In the genomic region with DNA sequence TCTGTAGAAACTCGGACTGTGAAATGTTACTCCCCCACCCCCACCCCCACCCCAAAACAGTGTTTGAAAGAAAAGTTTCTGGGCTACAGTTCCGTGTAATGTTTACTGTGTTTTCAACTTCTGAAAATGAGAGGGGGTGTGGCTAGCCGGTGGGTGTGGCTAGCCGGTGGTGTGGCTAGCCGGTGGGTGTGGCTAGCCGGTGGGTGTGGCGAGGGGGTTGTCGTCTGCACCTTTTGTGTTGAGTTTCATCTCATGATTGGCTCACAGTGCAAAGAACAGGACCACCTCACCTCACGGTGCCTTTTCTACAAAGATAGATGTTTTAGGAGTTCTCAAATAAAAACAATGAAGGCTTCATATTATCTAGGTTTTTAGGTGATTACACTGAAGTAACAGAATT, we compare ENCODE assay signal across 8 mouse cellular contexts. TPM values are rescaled to one million over a fixed set of nuclear protein-coding genes. Genes with fewer than 3 reads are reported as not detected.
A peak's percentile ranks its signal among the peaks of the same experiment; 100 is the strongest.
DNase-seq lines count a peak whose midpoint lies in the region; ATAC-seq and TF ChIP-seq lines count a peak whose summit lies in the region.

No protein-coding gene starts in this region.

- peak; percentile 79 for ATAC-seq in kidney, postnatal 0 days (replicated peaks; ENCODE audit: low FRiP score, low read depth)
- ATAC-seq in megakaryocyte progenitor cell, adult 5-6 weeks (replicated peaks; ENCODE audit: poor library complexity), result peak; percentile 87
- ATAC-seq in neural tube, embryonic 15.5 days (ENCODE audit: low FRiP score), result no peak
- ATAC-seq in hindbrain, embryonic 11.5 days (ENCODE audit: low FRiP score), result no peak

- WGBS in heart, embryonic 10.5 days, result 35% methylated on average over 9 of the region's 9 CpGs
- 34% methylated on average over 9 of the region's 9 CpGs for WGBS in kidney, postnatal 0 days
- 49% methylated on average over 9 of the region's 9 CpGs for WGBS in neural tube, embryonic 15.5 days
- WGBS in hindbrain, embryonic 10.5 days, result 49% methylated on average over 9 of the region's 9 CpGs
- 49% methylated on average over 9 of the region's 9 CpGs for WGBS in hindbrain, embryonic 11.5 days

- peak overlapping the region; percentile 27 for H3K4me2 ChIP-seq in kidney, postnatal 0 days (ENCODE audit: low read length)
- H3K4me2 ChIP-seq in neural tube, embryonic 15.5 days, result no peak overlapping the region
- no peak overlapping the region for H3K4me2 ChIP-seq in hindbrain, embryonic 11.5 days (replicated peaks; ENCODE audit: low read depth, low read length)

- H3K4me3 ChIP-seq in heart, embryonic 10.5 days, result no peak overlapping the region
- H3K4me3 ChIP-seq in kidney, postnatal 0 days (replicated peaks; ENCODE audit: low read depth, low read length), result no peak overlapping the region
- H3K4me3 ChIP-seq in neural tube, embryonic 15.5 days (replicated peaks), result no peak overlapping the region
- H3K4me3 ChIP-seq in hindbrain, embryonic 10.5 days, result no peak overlapping the region
- H3K4me3 ChIP-seq in hindbrain, embryonic 11.5 days (ENCODE audit: low read depth, low read length), result no peak overlapping the region

- H3K27me3 ChIP-seq in heart, embryonic 10.5 days (ENCODE audit: insufficient read depth, poor library complexity, severe bottlenecking), result no peaks in the 10 kb centered on the region
- H3K27me3 ChIP-seq in kidney, postnatal 0 days (ENCODE audit: insufficient read depth, low read length), result no peaks in the 10 kb centered on the region
- H3K27me3 ChIP-seq in neural tube, embryonic 15.5 days (replicated peaks), result no peaks in the 10 kb centered on the region
- no peaks in the 10 kb centered on the region for H3K27me3 ChIP-seq in hindbrain, embryonic 10.5 days (ENCODE audit: insufficient read depth, poor library complexity, severe bottlenecking)
- H3K27me3 ChIP-seq in hindbrain, embryonic 11.5 days (ENCODE audit: control insufficient read depth, insufficient read depth, low read length), result no peaks in the 10 kb centered on the region

- H3K4me1 ChIP-seq in heart, embryonic 10.5 days, result no peaks in the 10 kb centered on the region
- no peaks in the 10 kb centered on the region for H3K4me1 ChIP-seq in kidney, postnatal 0 days (replicated peaks; ENCODE audit: insufficient read depth, low read length)
- H3K4me1 ChIP-seq in neural tube, embryonic 15.5 days, result peaks cover 8% of the 10 kb centered on the region
- H3K4me1 ChIP-seq in hindbrain, embryonic 10.5 days (replicated peaks), result no peaks in the 10 kb centered on the region
- no peaks in the 10 kb centered on the region for H3K4me1 ChIP-seq in hindbrain, embryonic 11.5 days (replicated peaks; ENCODE audit: control insufficient read depth, insufficient read depth, low read length)

- no peak for TF ChIP-seq CTCF in kidney, postnatal 0 days (IDR thresholded peaks at IDR 0.05; ENCODE audit: low read depth)

- H3K36me3 ChIP-seq in heart, embryonic 10.5 days, result no peaks in the 10 kb centered on the region
- H3K36me3 ChIP-seq in kidney, postnatal 0 days (ENCODE audit: insufficient read depth, low read length), result no peaks in the 10 kb centered on the region
- H3K36me3 ChIP-seq in neural tube, embryonic 15.5 days, result no peaks in the 10 kb centered on the region
- H3K36me3 ChIP-seq in hindbrain, embryonic 10.5 days, result 0 out of 2 replicates have a peak, but pooled peaks cover 5% of the 10 kb centered on the region
- H3K36me3 ChIP-seq in hindbrain, embryonic 11.5 days (ENCODE audit: control insufficient read depth, insufficient read depth, low read length), result no peaks in the 10 kb centered on the region

- DNase-seq in heart, adult 11 months, result peak; percentile 89
- DNase-seq in heart, embryonic 10.5 days (ENCODE audit: low spot score), result no peak
- peak; percentile 23 for DNase-seq in c-Kit-positive CD71-negative TER-119-negative erythroid progenitor cells, embryonic 14.5 days (ENCODE audit: low read depth)
- DNase-seq in kidney, postnatal 0 days (ENCODE audit: low spot score), result peak; percentile 68
- DNase-seq in hindbrain, embryonic 10.5 days (ENCODE audit: low spot score), result no peak
- DNase-seq in hindbrain, embryonic 11.5 days (ENCODE audit: low spot score), result no peak

- no peak overlapping the region for H3K9ac ChIP-seq in kidney, postnatal 0 days (ENCODE audit: low read depth, low read length)
- no peak overlapping the region for H3K9ac ChIP-seq in neural tube, embryonic 15.5 days (replicated peaks)
- no peak overlapping the region for H3K9ac ChIP-seq in hindbrain, embryonic 11.5 days (ENCODE audit: low read depth, low read length)

- no peak overlapping the region for H3K27ac ChIP-seq in heart, embryonic 10.5 days
- no peak overlapping the region for H3K27ac ChIP-seq in kidney, postnatal 0 days
- H3K27ac ChIP-seq in neural tube, embryonic 15.5 days (replicated peaks), result no peak overlapping the region
- H3K27ac ChIP-seq in hindbrain, embryonic 10.5 days, result no peak overlapping the region
- H3K27ac ChIP-seq in hindbrain, embryonic 11.5 days (ENCODE audit: low read depth, low read length), result no peak overlapping the region

- H3K9me3 ChIP-seq in heart, embryonic 10.5 days, result no peaks in the 10 kb centered on the region
- no peaks in the 10 kb centered on the region for H3K9me3 ChIP-seq in kidney, postnatal 0 days (replicated peaks; ENCODE audit: low read length)
- no peaks in the 10 kb centered on the region for H3K9me3 ChIP-seq in neural tube, embryonic 15.5 days (replicated peaks)
- H3K9me3 ChIP-seq in hindbrain, embryonic 10.5 days, result no peaks in the 10 kb centered on the region
- H3K9me3 ChIP-seq in hindbrain, embryonic 11.5 days (ENCODE audit: control insufficient read depth, low read length), result no peaks in the 10 kb centered on the region

RNA-seq across cellular contexts. Expression of gene Map3k13, which starts 24.0 kb away (rescaled TPM):
- 0.48 and 0.63 TPM in 2 replicates for polyA plus RNA-seq in heart, embryonic 10.5 days (2016; fragmentation: Nextera tagmentation; extraction: Ambion mirVana)
- polyA plus RNA-seq in kidney, postnatal 0 days (2015; fragmentation: Nextera tagmentation; extraction: Ambion mirVana), result 0.53 and 0.66 TPM in 2 replicates
- total RNA-seq in megakaryocyte progenitor cell, adult 5-6 weeks (2015), result 0.10 TPM in 1 of 2 replicates, not detected in the other
- 0.03 TPM in 1 of 2 replicates, not detected in the other for total RNA-seq in megakaryocyte progenitor cell, adult 5-6 weeks (2017)
- 4.8 and 5.7 TPM in 2 replicates for polyA plus RNA-seq in neural tube, embryonic 15.5 days (2015; fragmentation: Nextera tagmentation; extraction: Ambion mirVana)
- polyA plus RNA-seq in hindbrain, embryonic 10.5 days (2016; fragmentation: Nextera tagmentation; extraction: Ambion mirVana), result 2.7 and 4.1 TPM in 2 replicates
- 7.5 and 7.8 TPM in 2 replicates for polyA plus RNA-seq in hindbrain, embryonic 11.5 days (2014; fragmentation: Nextera tagmentation; extraction: Ambion mirVana)

RNA-seq across cellular contexts. Expression of gene Ehhadh, which starts 30.5 kb away (rescaled TPM):
- 2.3 and 3.5 TPM in 2 replicates for polyA plus RNA-seq in heart, embryonic 10.5 days (2016; fragmentation: Nextera tagmentation; extraction: Ambion mirVana)
- 16.5 and 17.8 TPM in 2 replicates for polyA plus RNA-seq in kidney, postnatal 0 days (2015; fragmentation: Nextera tagmentation; extraction: Ambion mirVana)
- total RNA-seq in megakaryocyte progenitor cell, adult 5-6 weeks (2015), result 2.1 and 2.3 TPM in 2 replicates
- 2.6 and 2.9 TPM in 2 replicates for total RNA-seq in megakaryocyte progenitor cell, adult 5-6 weeks (2017)
- 1.7 and 3.0 TPM in 2 replicates for polyA plus RNA-seq in neural tube, embryonic 15.5 days (2015; fragmentation: Nextera tagmentation; extraction: Ambion mirVana)
- 1.5 and 1.7 TPM in 2 replicates for polyA plus RNA-seq in hindbrain, embryonic 10.5 days (2016; fragmentation: Nextera tagmentation; extraction: Ambion mirVana)
- 1.9 and 2.7 TPM in 2 replicates for polyA plus RNA-seq in hindbrain, embryonic 11.5 days (2014; fragmentation: Nextera tagmentation; extraction: Ambion mirVana)

Comparison
In these comparisons a context has a peak if more than half of its experiments do, and no peak if none do; other contexts are left out.
1. DNase-seq: peak in heart, adult 11 months (single experiment), c-Kit-positive CD71-negative TER-119-negative erythroid progenitor cells, embryonic 14.5 days (single experiment) and kidney, postnatal 0 days (single experiment); none in heart, embryonic 10.5 days (single experiment), hindbrain, embryonic 10.5 days (single experiment) and hindbrain, embryonic 11.5 days (single experiment).
2. ATAC-seq: peak in kidney, postnatal 0 days (single experiment) and megakaryocyte progenitor cell, adult 5-6 weeks (single experiment); none in neural tube, embryonic 15.5 days (single experiment) and hindbrain, embryonic 11.5 days (single experiment).